Mouse (Mus musculus): Measurements from ENCODE around the gene Mbtd1.

DNA sequence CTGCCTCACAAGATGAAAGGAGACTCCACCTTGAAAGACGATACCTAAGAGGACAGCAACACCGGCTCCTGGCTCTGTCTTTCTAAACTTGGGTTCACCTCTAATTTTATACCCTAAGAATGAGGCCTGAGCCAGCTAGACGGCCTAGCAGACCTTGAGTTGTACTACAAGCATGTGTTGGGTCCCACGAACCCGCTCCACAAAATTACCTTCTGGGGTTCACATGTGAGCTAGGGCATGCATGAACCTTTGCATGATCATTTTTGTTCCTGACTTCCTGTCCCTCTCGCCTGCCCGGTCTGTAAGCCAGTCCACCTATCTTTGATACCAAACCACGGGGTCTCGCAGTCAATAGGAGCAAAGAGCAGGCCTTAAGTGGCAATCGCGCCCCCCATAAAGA is 81.7 kb downstream of the Mbtd1 start:
- TF ChIP-seq GATA1 (IDR thresholded peaks at IDR 0.05; ENCODE audit: borderline replicate concordance, low read length), result no peak
- no peak for TF ChIP-seq FLI1 (IDR thresholded peaks at IDR 0.05; ENCODE audit: low read length)

Data from megakaryocyte, embryonic 14.5 days (primary cell).